Mouse (Mus musculus) E14TG2a.4 (cell line): ENCODE measurements around the gene Susd5.
A peak's percentile ranks its signal among the peaks of the same experiment; 100 is the strongest.

ENCODE experiments used
- H3K27me3 ChIP-seq: 2 replicates; pipeline ENCODE4 v1.6.1; 2014; ENCODE audit warnings: low read length, control low read depth; ENCODE audit not compliant: insufficient read depth
- H3K36me3 ChIP-seq: 2 replicates; pipeline ENCODE4 v1.6.1; 2014; ENCODE audit warnings: low read length, control low read depth; ENCODE audit not compliant: insufficient read depth
- H3K4me1 ChIP-seq: replicated peaks from 2 replicates; pipeline ENCODE4 v1.6.1; 2014; ENCODE audit warnings: low read depth, low read length, control low read depth
- H3K4me3 ChIP-seq: replicated peaks from 2 replicates; pipeline ENCODE4 v1.5.1; 2014; ENCODE audit warnings: mild to moderate bottlenecking, low read length
- H3K9me3 ChIP-seq: 2 replicates; pipeline ENCODE4 v1.6.1; 2014; ENCODE audit warnings: low read length, control low read depth
- CTCF ChIP-seq: conservative IDR thresholded peaks from 2 replicates; pipeline ENCODE4 v1.5.1; 2014; ENCODE audit warnings: low read length
- NANOG ChIP-seq: IDR thresholded peaks from 2 replicates; pipeline ENCODE4 v1.6.1; 2014; ENCODE audit warnings: borderline replicate concordance, low read length, mixed read lengths
- POU5F1 ChIP-seq: IDR thresholded peaks from 2 replicates; pipeline ENCODE4 v1.6.1; 2014; ENCODE audit warnings: low read length, borderline replicate concordance

Susd5 gene

GRCm38 (mm10) chr9:114046676-114047075 lies 10.3 kb upstream of the Susd5 start:
- TF ChIP-seq CTCF: no peak
- no peak for TF ChIP-seq POU5F1

GRCm38 (mm10) chr9:114050106-114050505 lies 6.8 kb upstream of the Susd5 start:
- peaks cover 6% of the 10 kb centered on the region; the same call in 1 of the 2 replicates for H3K9me3 ChIP-seq

More at GRCm38 (mm10) chr9:114046676-114047075, 10.3 kb upstream of the Susd5 start:
- H3K4me3 ChIP-seq: no peak overlapping the region
- H3K36me3 ChIP-seq: peaks cover 5% of the 10 kb centered on the region; the same call in 1 of the 2 replicates
- peaks cover 70% of the 10 kb centered on the region for H3K4me1 ChIP-seq
- H3K9me3 ChIP-seq: peaks cover 6% of the 10 kb centered on the region; the same call in 1 of the 2 replicates
- H3K27me3 ChIP-seq: no peaks in the 10 kb centered on the region

DNA sequence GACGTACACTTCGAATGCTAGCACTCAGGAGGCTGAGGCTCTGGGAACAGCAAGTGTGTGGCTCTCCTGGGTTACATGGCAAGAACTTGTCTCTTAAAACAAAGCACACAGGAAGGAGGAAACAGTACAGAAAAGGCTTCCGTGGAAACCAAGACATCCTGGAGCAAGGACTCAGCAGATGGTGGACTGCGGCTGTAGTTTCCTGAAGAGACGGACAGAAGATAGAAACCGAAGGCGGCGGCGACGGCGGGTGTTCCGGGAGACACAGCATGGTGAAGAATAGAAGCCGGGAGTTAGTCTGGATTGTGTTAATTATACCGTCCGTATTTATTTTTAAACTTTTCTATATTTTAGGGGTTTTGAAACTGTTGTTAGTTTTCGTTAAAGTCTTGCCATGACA lies 6.2 kb upstream of the Susd5 start:
- no peak overlapping the region for H3K4me3 ChIP-seq
- no peak for TF ChIP-seq POU5F1
- peaks cover 61% of the 10 kb centered on the region for H3K4me1 ChIP-seq

More at GRCm38 (mm10) chr9:114050106-114050505, 6.8 kb upstream of the Susd5 start:
- no peak for TF ChIP-seq POU5F1
- no peak for TF ChIP-seq CTCF
- TF ChIP-seq NANOG: no peak
- Histone ChIP-seq H3K4me3 (no peak overlapping the region), H3K27me3 (peaks cover 1% of the 10 kb centered on the region; the same call in 1 of the 2 replicates), H3K36me3 (no peaks in the 10 kb centered on the region), H3K4me1 (peaks cover 68% of the 10 kb centered on the region)

DNA sequence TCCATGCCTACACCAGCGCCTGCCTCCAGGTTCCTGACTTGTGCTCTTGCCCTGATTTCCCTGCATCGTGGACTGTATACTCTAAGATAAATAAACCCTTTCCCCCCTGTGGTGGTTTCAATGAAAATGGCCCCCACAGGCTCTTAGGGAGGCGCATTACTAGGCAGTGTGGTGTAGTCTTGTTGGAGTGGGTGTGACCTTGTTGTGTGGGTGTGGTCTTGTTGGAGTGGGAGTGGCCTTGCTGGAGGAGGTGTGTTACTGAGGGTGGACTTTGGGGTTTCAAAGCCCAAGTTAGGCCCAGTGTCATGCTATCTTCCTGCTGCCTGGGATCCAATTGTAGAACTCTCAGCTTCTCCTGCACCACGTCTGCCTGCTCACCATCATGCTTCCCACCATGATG lies 4.9 kb upstream of the Susd5 start:
- no peak for TF ChIP-seq CTCF
- TF ChIP-seq NANOG: no peak
- no peak for TF ChIP-seq POU5F1
- peaks cover 6% of the 10 kb centered on the region; the same call in 1 of the 2 replicates for H3K9me3 ChIP-seq
- H3K36me3 ChIP-seq: no peaks in the 10 kb centered on the region
- H3K4me3 ChIP-seq: 0 out of 2 replicates have a peak overlapping the region, but pooled peaks have one; percentile 7
- peaks cover 21% of the 10 kb centered on the region for H3K27me3 ChIP-seq
- H3K4me1 ChIP-seq: peaks cover 54% of the 10 kb centered on the region

More for the DNA sequence above, 6.2 kb upstream of the Susd5 start:
- peaks cover 8% of the 10 kb centered on the region for H3K27me3 ChIP-seq
- H3K36me3 ChIP-seq: no peaks in the 10 kb centered on the region
- peaks cover 6% of the 10 kb centered on the region; the same call in 1 of the 2 replicates for H3K9me3 ChIP-seq

- H3K36me3 ChIP-seq: no peaks in the 10 kb centered on the region
- H3K4me1 ChIP-seq: peaks cover 49% of the 10 kb centered on the region
- H3K4me3 ChIP-seq: no peak overlapping the region
- peaks cover 29% of the 10 kb centered on the region for H3K27me3 ChIP-seq
- peaks cover 6% of the 10 kb centered on the region; the same call in 1 of the 2 replicates for H3K9me3 ChIP-seq
- no peak for TF ChIP-seq POU5F1
Observed at GRCm38 (mm10) chr9:114052866-114053265, 4.1 kb upstream of the Susd5 start.

DNA sequence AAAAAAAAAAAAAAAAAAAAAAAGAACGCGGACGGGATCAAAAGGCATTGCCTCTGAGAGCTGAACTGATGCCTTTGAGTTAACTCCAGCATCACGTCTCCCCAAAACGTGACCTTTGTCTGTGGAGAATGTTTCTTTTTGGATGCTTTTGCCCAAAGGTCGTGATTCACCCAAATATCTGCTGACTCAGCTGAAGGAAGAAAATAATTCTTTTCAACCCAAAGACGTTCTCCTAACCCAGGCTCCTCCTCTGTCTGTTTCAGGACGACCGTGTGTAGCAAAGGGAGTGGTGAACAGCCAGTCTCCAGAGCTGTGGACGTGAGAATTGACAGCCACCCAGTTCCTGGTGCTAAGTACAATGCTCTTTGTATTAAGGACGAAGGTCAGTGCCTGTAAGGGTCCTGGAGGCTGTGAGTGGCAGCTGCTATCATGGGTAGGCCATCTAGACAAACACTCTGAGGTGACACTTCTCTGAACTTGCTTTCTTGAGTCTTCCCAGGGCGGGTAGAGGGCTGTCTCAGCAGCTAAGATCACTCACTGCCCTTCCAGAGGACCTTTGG lies 11.6 kb downstream of the Susd5 start:
- H3K27me3 ChIP-seq: peaks cover 17% of the 10 kb centered on the region
- H3K4me1 ChIP-seq: peaks cover 18% of the 10 kb centered on the region
- peaks cover 6% of the 10 kb centered on the region; the same call in 1 of the 2 replicates for H3K9me3 ChIP-seq
- H3K4me3 ChIP-seq: no peak overlapping the region
- TF ChIP-seq CTCF (no peak), NANOG (no peak), POU5F1 (no peak)
- no peaks in the 10 kb centered on the region for H3K36me3 ChIP-seq

DNA sequence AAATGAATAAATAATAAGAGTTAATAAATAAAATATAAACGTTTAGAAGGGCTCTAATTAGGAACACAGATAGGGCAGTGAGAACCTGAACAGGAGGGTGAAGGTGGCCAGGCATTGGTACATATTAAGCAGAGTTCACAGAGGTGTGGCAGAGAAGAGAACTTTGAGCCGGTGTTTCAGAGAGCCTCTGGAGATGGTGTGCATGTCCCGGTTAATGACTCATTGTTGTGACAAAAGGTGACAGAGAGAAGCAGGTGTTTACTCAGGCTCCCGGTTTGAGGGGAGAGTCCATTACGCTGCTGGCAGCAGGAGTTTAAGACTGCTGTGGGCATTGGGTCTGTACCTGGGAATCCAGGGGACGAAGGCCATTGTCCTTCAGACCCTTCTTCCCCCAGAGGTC lies 12.4 kb downstream of the Susd5 start:
- peaks cover 6% of the 10 kb centered on the region; the same call in 1 of the 2 replicates for H3K9me3 ChIP-seq
- H3K4me3 ChIP-seq: no peak overlapping the region
- TF ChIP-seq POU5F1: no peak
- TF ChIP-seq NANOG: no peak
- TF ChIP-seq CTCF: no peak
- peaks cover 20% of the 10 kb centered on the region for H3K4me1 ChIP-seq
- no peaks in the 10 kb centered on the region for H3K36me3 ChIP-seq
- peaks cover 24% of the 10 kb centered on the region for H3K27me3 ChIP-seq

- H3K36me3 ChIP-seq: no peaks in the 10 kb centered on the region
- peaks cover 11% of the 10 kb centered on the region for H3K4me1 ChIP-seq
- TF ChIP-seq POU5F1 (no peak), CTCF (no peak), NANOG (no peak)
- peak overlapping the region; percentile 35 for H3K4me3 ChIP-seq
- H3K9me3 ChIP-seq: no peaks in the 10 kb centered on the region
- peaks cover 38% of the 10 kb centered on the region for H3K27me3 ChIP-seq
Observed at GRCm38 (mm10) chr9:114073681-114074080, 16.7 kb downstream of the Susd5 start.

DNA sequence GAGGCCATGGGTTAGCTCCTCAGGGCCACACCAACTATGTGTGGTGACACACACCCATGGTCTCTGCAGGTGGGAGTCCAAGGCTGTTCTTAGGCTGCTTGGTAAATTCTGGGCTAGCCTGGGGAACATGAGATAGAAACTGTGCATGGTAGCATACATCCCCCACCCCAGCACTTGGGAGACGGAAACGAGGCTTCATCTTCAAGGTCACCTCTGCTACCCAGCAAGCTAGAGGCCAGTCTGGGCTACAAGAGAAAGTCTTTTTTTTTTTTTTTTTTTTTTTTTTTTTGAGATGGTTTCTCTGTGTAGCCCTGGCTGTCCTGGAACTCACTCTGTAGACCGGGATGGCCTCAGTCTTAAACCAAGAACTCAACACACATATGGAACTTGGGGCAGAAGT lies 29.5 kb downstream of the Susd5 start:
- Histone ChIP-seq H3K4me3 (no peak overlapping the region), H3K36me3 (no peaks in the 10 kb centered on the region), H3K4me1 (peaks cover 57% of the 10 kb centered on the region), H3K27me3 (peaks cover 11% of the 10 kb centered on the region), H3K9me3 (no peaks in the 10 kb centered on the region)
- TF ChIP-seq POU5F1 (no peak), NANOG (no peak), CTCF (no peak)
